Mouse (Mus musculus) E14TG2a.4 (cell line): ENCODE results near the gene Marf1.

ENCODE experiments used
- CTCF ChIP-seq: conservative IDR thresholded peaks from 2 replicates; pipeline ENCODE4 v1.5.1; 2014; ENCODE audit warnings: low read length
- NANOG ChIP-seq: IDR thresholded peaks from 2 replicates; pipeline ENCODE4 v1.6.1; 2014; ENCODE audit warnings: borderline replicate concordance, low read length, mixed read lengths

DNA sequence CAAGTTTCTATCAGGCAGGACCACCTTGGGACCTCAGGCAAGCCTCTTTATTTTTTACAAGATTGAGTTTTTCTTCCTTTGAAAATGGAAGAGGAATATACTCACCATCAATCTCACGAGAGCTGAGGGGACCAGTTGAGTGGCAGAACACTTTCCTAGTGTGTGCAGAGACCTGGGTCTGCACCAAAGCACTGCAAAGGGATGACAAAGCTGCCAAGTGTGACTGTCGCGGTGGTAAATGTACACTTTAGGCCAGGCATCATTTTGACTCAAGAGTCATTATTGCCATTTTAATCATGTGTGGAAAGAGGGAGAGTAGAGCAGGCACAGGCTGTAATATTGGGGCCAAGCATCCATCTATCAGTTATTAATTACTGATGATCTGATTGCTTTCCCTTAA is 73.9 kb downstream of the Marf1 start:
- TF ChIP-seq CTCF (no peak), NANOG (no peak)
